Mouse (Mus musculus): Measurements from ENCODE around the gene Dcaf15.

Dcaf15 gene

GRCm38 (mm10) chr8:84065037-84065436 lies 39.5 kb downstream of the Dcaf15 start, which contains the start of gene Gm10643:
Gm10643 (minus strand) TSS chr8:84065137.
- DNase-seq = no peak

- no peak for DNase-seq
These were observed 40.5 kb downstream of the Dcaf15 start for GRCm38 (mm10) chr8:84063861-84064610.

- DNase-seq = no peak
These were observed 44.3 kb downstream of the Dcaf15 start for GRCm38 (mm10) chr8:84060245-84060644.

GRCm38 (mm10) chr8:84059226-84059625 lies 45.3 kb downstream of the Dcaf15 start:
- no peak for DNase-seq

GRCm38 (mm10) chr8:84057827-84058226 lies 46.7 kb downstream of the Dcaf15 start:
- no peak for DNase-seq

GRCm38 (mm10) chr8:84053229-84053628 lies 51.3 kb downstream of the Dcaf15 start:
- no peak for DNase-seq

GRCm38 (mm10) chr8:84052746-84053145 lies 51.8 kb downstream of the Dcaf15 start:
- no peak for DNase-seq

GRCm38 (mm10) chr8:84048171-84048570 lies 56.4 kb downstream of the Dcaf15 start:
- no peak for DNase-seq
